Mouse (Mus musculus) midbrain, postnatal 0 days (tissue): ENCODE measurements at regions not wholly inside any gene's neighbourhood (a gene's known extent, or its start where the extent isn't known, plus 50 kb on each side); places are given as distances from the start of the nearest gene placed in this dataset.

Experiments
- ATAC-seq: fragments of 200-750 bp; cut with Nextera tagmentation; 2 replicates; pipeline ENCODE4 v1.8.0; 2017; ENCODE audit warnings: moderate number of reproducible peaks, mild to moderate bottlenecking, moderate TSS enrichment, moderate library complexity; ENCODE audit not compliant: low FRiP score
- DNase-seq: peaks from one replicate; pipeline ENCODE4 v3.0.0-alpha.2; 2015; ENCODE audit warnings: low spot score
- H3K27ac ChIP-seq: fragments of 300-500 bp; sonication (generic); 2 replicates; pipeline ENCODE4 v1.5.1; 2014; ENCODE audit warnings: low read depth, mild to moderate bottlenecking, low read length, mixed read lengths
- H3K27me3 ChIP-seq: fragments of 300-500 bp; sonication (generic); 2 replicates; pipeline ENCODE4 v1.6.1; 2014; ENCODE audit warnings: low read length, control low read depth, mixed read lengths; ENCODE audit not compliant: insufficient read depth
- H3K36me3 ChIP-seq: fragments of 300-500 bp; sonication (generic); 2 replicates; pipeline ENCODE4 v1.6.1; 2014; ENCODE audit warnings: low read length, control low read depth, mixed read lengths; ENCODE audit not compliant: insufficient read depth
- H3K4me1 ChIP-seq: fragments of 300-500 bp; sonication (generic); 2 replicates; pipeline ENCODE4 v1.6.1; 2014; ENCODE audit warnings: mild to moderate bottlenecking, control low read depth, antibody characterized with exemption, low read length, mixed read lengths; ENCODE audit not compliant: insufficient read depth
- H3K4me2 ChIP-seq: fragments of 300-500 bp; sonication (generic); 2 replicates; pipeline ENCODE4 v1.6.1; 2014; ENCODE audit warnings: low read depth, mild to moderate bottlenecking, low read length, mixed read lengths; ENCODE audit not compliant: poor library complexity, severe bottlenecking
- H3K4me3 ChIP-seq: fragments of 300-500 bp; sonication (generic); 2 replicates; pipeline ENCODE4 v1.5.1; 2014; ENCODE audit warnings: low read depth, mild to moderate bottlenecking, low read length, moderate library complexity
- H3K9ac ChIP-seq: fragments of 300-500 bp; sonication (generic); replicated peaks from 2 replicates; pipeline ENCODE4 v1.6.1; 2014; ENCODE audit warnings: mild to moderate bottlenecking, low read length, moderate library complexity, mixed read lengths; ENCODE audit not compliant: poor library complexity, severe bottlenecking
- H3K9me3 ChIP-seq: fragments of 300-500 bp; sonication (generic); 2 replicates; pipeline ENCODE4 v1.6.1; 2016; ENCODE audit warnings: low read length, control low read depth
- CTCF ChIP-seq: IDR thresholded peaks from 2 replicates; pipeline ENCODE4 v1.5.1; 2016; ENCODE audit warnings: antibody characterized with exemption, mild to moderate bottlenecking
- WGBS: fragments of 180-500 bp; shearing (Covaris S2); extraction: QIAGEN DNeasy Blood & Tissue Kit; methylation state at CpG from one replicate; pipeline ENCODE4 v1.1.7; 2014; 5-methylcytosine and 5-hydroxymethylcytosine counted together

- DNase-seq (no peak), ATAC-seq (no peak)
- H3K9ac ChIP-seq = no peak overlapping the region
- no peaks in the 10 kb centered on the region for H3K9me3 ChIP-seq
- H3K27ac ChIP-seq = no peak overlapping the region
- H3K4me2 ChIP-seq = no peak overlapping the region
- no peak for TF ChIP-seq CTCF
- H3K4me1 ChIP-seq = no peaks in the 10 kb centered on the region
- H3K36me3 ChIP-seq = no peaks in the 10 kb centered on the region
- WGBS = 63% methylated on average over 7 of the region's 7 CpGs
- H3K4me3 ChIP-seq = no peak overlapping the region
- no peaks in the 10 kb centered on the region for H3K27me3 ChIP-seq
Measured at GRCm38 (mm10) chr4:28298911-28299353, 514.0 kb upstream of the Epha7 start.

GRCm38 (mm10) chr4:28300018-28300440 lies 512.9 kb upstream of the Epha7 start:
- no peak for TF ChIP-seq CTCF
- peak overlapping the region; percentile 5; the same call in 1 of the 2 replicates for H3K4me3 ChIP-seq

GRCm38 (mm10) chr4:28301686-28302085 lies 511.2 kb upstream of the Epha7 start:
- ATAC-seq (no peak), DNase-seq (no peak)
- 34% methylated on average over 1 of the region's 1 CpGs for WGBS

More at GRCm38 (mm10) chr4:28300018-28300440, 512.9 kb upstream of the Epha7 start:
- peak overlapping the region; percentile 45 for H3K4me2 ChIP-seq
- H3K9ac ChIP-seq = no peak overlapping the region
- no peaks in the 10 kb centered on the region for H3K36me3 ChIP-seq
- H3K9me3 ChIP-seq = no peaks in the 10 kb centered on the region
- 10% methylated on average over 13 of the region's 13 CpGs for WGBS
- no peaks in the 10 kb centered on the region for H3K27me3 ChIP-seq
- no peaks in the 10 kb centered on the region for H3K4me1 ChIP-seq
- 0 out of 2 replicates have a peak, but pooled peaks have one; percentile 54 for ATAC-seq
- H3K27ac ChIP-seq = no peak overlapping the region
- DNase-seq = peak; percentile 40

GRCm38 (mm10) chr4:28331036-28331435 lies 481.9 kb upstream of the Epha7 start:
- Histone ChIP-seq H3K27ac (no peak overlapping the region), H3K4me1 (no peaks in the 10 kb centered on the region), H3K4me3 (no peak overlapping the region), H3K4me2 (no peak overlapping the region), H3K9me3 (no peaks in the 10 kb centered on the region), H3K27me3 (no peaks in the 10 kb centered on the region), H3K36me3 (no peaks in the 10 kb centered on the region), H3K9ac (no peak overlapping the region)
- TF ChIP-seq CTCF = no peak
- WGBS = 87% methylated on average over 1 of the region's 1 CpGs
- ATAC-seq (no peak), DNase-seq (no peak)

More at GRCm38 (mm10) chr4:28301686-28302085, 511.2 kb upstream of the Epha7 start:
- H3K4me2 ChIP-seq = no peak overlapping the region
- no peak overlapping the region for H3K4me3 ChIP-seq
- H3K36me3 ChIP-seq = no peaks in the 10 kb centered on the region
- no peak overlapping the region for H3K9ac ChIP-seq
- no peaks in the 10 kb centered on the region for H3K27me3 ChIP-seq
- H3K4me1 ChIP-seq = no peaks in the 10 kb centered on the region
- H3K27ac ChIP-seq = no peak overlapping the region
- TF ChIP-seq CTCF = no peak
- no peaks in the 10 kb centered on the region for H3K9me3 ChIP-seq

GRCm38 (mm10) chr4:28364566-28364965 lies 448.4 kb upstream of the Epha7 start:
- 68% methylated on average over 1 of the region's 1 CpGs for WGBS
- DNase-seq = no peak
- no peak for TF ChIP-seq CTCF

GRCm38 (mm10) chr4:28377087-28377486 lies 435.8 kb upstream of the Epha7 start:
- TF ChIP-seq CTCF = no peak
- no peak for ATAC-seq
- DNase-seq = no peak
- Histone ChIP-seq H3K36me3 (no peaks in the 10 kb centered on the region), H3K4me2 (no peak overlapping the region), H3K4me1 (no peaks in the 10 kb centered on the region), H3K27me3 (no peaks in the 10 kb centered on the region), H3K4me3 (no peak overlapping the region), H3K9ac (no peak overlapping the region), H3K27ac (no peak overlapping the region), H3K9me3 (no peaks in the 10 kb centered on the region)

More at GRCm38 (mm10) chr4:28364566-28364965, 448.4 kb upstream of the Epha7 start:
- H3K4me3 ChIP-seq = no peak overlapping the region
- no peaks in the 10 kb centered on the region for H3K9me3 ChIP-seq
- no peaks in the 10 kb centered on the region for H3K27me3 ChIP-seq
- no peak overlapping the region for H3K4me2 ChIP-seq
- H3K27ac ChIP-seq = no peak overlapping the region
- no peaks in the 10 kb centered on the region for H3K4me1 ChIP-seq
- ATAC-seq = no peak
- H3K36me3 ChIP-seq = no peaks in the 10 kb centered on the region
- no peak overlapping the region for H3K9ac ChIP-seq
